Mouse (Mus musculus) Patski (cell line): Measurements from ENCODE around the gene Cemip. TPM values are rescaled to one million over a fixed set of nuclear protein-coding genes. Genes with fewer than 3 reads are reported as not detected.
"Not testable (repeated sequence)": the region's sequence is repeated elsewhere in the genome, so short reads cannot be mapped to it uniquely, and the experiment has no call there.

Experiments
- ATAC-seq: fragments of 100-300 bp; one replicate; pipeline ENCODE4 v1.8.0; 2021
- CTCF ChIA-PET: fragments of 350-600 bp; sonication (Branson Sonifier 250); formaldehyde crosslinking; loops from one replicate; lab custom pipeline; 2022; ENCODE audit warnings: inconsistent platforms; lab: Charles Lee
- POLR2A ChIA-PET: fragments of 350-600 bp; sonication (Branson Sonifier 250); formaldehyde crosslinking; loops from one replicate; lab custom pipeline; 2022; ENCODE audit warnings: antibody characterized with exemption, inconsistent platforms; lab: Charles Lee
- DNase-seq: peaks from one replicate; pipeline ENCODE4 v3.0.0-alpha.2; 2011; ENCODE audit warnings: low read depth, low spot score
- H3K27me3 ChIP-seq: fragments of 371-371 bp; one replicate; pipeline ENCODE4 v1.5.1; 2021
- CTCF ChIP-seq: fragments of 100-300 bp; IDR thresholded peaks from one replicate; pipeline ENCODE4 v1.5.1; 2021
- in situ Hi-C: fragments of 300-500 bp; cut with MboI; formaldehyde crosslinking; loops from 3 replicates; pipeline ENCODE4 v1.11.1; 2018; ENCODE audit warnings: low pct_unique_long_range_greater_than_20kb, mixed read lengths
- polyA plus RNA-seq: library from polyadenylated mRNA; unstranded; gene quantifications from one replicate; pipeline ENCODE4 v1.2.3, GENCODE M21; 2021

Cemip gene
- 52.6 TPM for polyA plus RNA-seq

- no peaks in the 10 kb centered on the region for H3K27me3 ChIP-seq
- in situ Hi-C loops = loop anchor here (5.0 to 10.0 kb wide), 3 partner anchors 191 to 349 kb away; no protein-coding TSS in a partner anchor
- ChIA-PET CTCF (interaction anchor here (0.9 to 8.8 kb wide), 17 partner anchors 10 to 336 kb away, joined by 3 to 184 read pairs (median 3); no protein-coding TSS in a partner anchor), POLR2A (interaction anchor here (0.6 to 2.0 kb wide), 6 partner anchors 28 to 246 kb away, joined by 3 to 4 read pairs (median 4); partner anchors contain the start of gene Abhd17c)
- peak; percentile 100 for TF ChIP-seq CTCF
- ATAC-seq = peak; percentile 82
- no peak for DNase-seq
These were observed at the start of gene Cemip for GRCm38 (mm10) chr7:84086039-84086829. Gene Cemip (minus strand): TSS chr7:84086502.

- ChIA-PET CTCF (interaction anchor here (1.1 to 1.9 kb wide), 3 partner anchors 14 to 18 kb away, joined by 3 to 8 read pairs (median 3); no protein-coding TSS in a partner anchor), POLR2A (no interaction called here)
- H3K27me3 ChIP-seq = no peaks in the 10 kb centered on the region
- in situ Hi-C loops = no loop called here
- ATAC-seq (no peak), DNase-seq (no peak)
- TF ChIP-seq CTCF = no peak
These were observed 46.4 kb upstream of the Cemip start for GRCm38 (mm10) chr7:84132704-84133103.

DNA sequence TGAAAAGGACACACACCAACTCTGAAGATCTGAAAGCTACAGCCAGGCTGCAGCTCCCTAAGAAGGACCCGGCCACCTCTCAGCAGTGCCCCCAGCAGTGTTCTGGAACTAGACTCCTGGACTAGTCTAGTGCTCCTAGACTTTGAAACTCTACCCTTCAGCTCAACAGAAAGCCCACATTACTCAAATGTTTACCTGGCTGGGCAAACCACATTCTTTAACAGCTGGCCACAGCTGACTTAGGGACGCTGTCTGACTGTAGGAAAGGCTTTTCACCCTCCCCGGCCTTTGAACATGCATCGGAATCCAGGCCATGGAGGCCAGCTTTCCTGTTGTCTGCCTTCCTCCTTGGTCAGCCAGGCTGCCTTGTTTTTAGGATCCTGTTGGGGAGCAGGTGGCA lies 45.4 kb upstream of the Cemip start:
- ATAC-seq (no peak), DNase-seq (no peak)
- CTCF ChIA-PET = interaction anchor here (0.8 to 1.4 kb wide), 4 partner anchors 11 to 144 kb away, joined by 3 to 4 read pairs (median 3); no protein-coding TSS in a partner anchor
- in situ Hi-C loops = no loop called here
- TF ChIP-seq CTCF = no peak
- POLR2A ChIA-PET = no interaction called here
- H3K27me3 ChIP-seq = no peaks in the 10 kb centered on the region

- ChIA-PET CTCF (interaction anchor here (1.0 to 1.9 kb wide), 10 partner anchors 9 to 145 kb away, joined by 3 to 6 read pairs (median 4); no protein-coding TSS in a partner anchor), POLR2A (interaction anchor here (1.2 kb wide), 1 partner anchor 22 kb away, joined by 3 read pairs; no protein-coding TSS in a partner anchor)
- no peaks in the 10 kb centered on the region for H3K27me3 ChIP-seq
- ATAC-seq (peak; percentile 98), DNase-seq (peak; percentile 56)
- in situ Hi-C loops = no loop called here
- no peak for TF ChIP-seq CTCF
These were observed 42.4 kb upstream of the Cemip start for GRCm38 (mm10) chr7:84128661-84129060.

DNA sequence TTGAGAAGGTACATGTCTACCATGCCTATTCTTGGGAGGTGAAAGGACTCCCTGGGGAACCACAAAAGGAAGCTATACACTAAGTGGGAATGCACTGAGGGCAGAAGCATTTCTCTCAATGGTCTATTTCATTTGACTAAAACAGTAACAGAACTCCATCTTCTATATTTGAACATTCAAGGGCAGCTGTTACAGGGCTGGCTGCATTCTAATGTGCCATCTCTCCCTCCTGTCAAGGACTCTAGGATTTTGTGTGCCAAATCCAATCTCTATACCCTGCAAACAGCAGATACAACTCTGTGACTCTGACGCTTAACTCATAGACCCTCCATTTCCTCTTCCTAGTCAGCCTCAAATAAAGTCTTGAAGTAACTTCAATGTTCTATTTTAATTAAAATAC lies 39.4 kb upstream of the Cemip start:
- no peak for DNase-seq
- ChIA-PET POLR2A (no interaction called here), CTCF (interaction anchor here (1.0 to 1.6 kb wide), 3 partner anchors 11 to 19 kb away, joined by 3 to 4 read pairs (median 4); no protein-coding TSS in a partner anchor)
- H3K27me3 ChIP-seq = no peaks in the 10 kb centered on the region
- no peak for TF ChIP-seq CTCF
- in situ Hi-C loops = no loop called here
- no peak for ATAC-seq

- DNase-seq, ATAC-seq, in situ Hi-C loops, H3K27me3 ChIP-seq: not testable (repeated sequence)
- POLR2A ChIA-PET = interaction anchor here (1.3 kb wide), 2 partner anchors 11 to 21 kb away, joined by 3 read pairs; no protein-coding TSS in a partner anchor
- CTCF ChIA-PET = interaction anchor here (0.8 to 1.7 kb wide), 3 partner anchors 10 to 149 kb away, joined by 3 read pairs; no protein-coding TSS in a partner anchor
These were observed 37.3 kb upstream of the Cemip start for GRCm38 (mm10) chr7:84123651-84124050.

DNA sequence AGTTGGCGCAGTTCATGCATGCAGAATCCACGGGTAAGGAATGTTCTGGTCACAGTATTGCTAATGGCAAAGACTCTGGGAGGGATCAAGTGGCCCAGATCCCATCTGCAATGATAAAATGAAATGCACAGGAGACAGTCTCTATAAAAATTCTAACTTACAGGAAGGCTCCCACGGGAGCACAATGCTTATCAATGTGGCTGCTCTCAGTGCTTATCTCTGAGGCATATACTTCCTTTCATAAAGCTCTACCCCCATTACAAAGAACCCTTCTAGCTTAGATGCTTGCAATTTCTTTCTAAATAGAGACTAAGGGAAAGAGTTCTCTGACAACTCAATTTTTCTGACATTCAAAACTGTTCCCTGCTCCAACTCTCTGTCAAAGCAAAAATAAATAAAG lies 35.5 kb upstream of the Cemip start:
- no peak for DNase-seq
- in situ Hi-C loops = no loop called here
- TF ChIP-seq CTCF = no peak
- ATAC-seq = no peak
- ChIA-PET POLR2A (no interaction called here), CTCF (no interaction called here)
- H3K27me3 ChIP-seq = no peaks in the 10 kb centered on the region

- in situ Hi-C loops = no loop called here
- H3K27me3 ChIP-seq = no peaks in the 10 kb centered on the region
- DNase-seq (no peak), ATAC-seq (no peak)
- POLR2A ChIA-PET = interaction anchor here (1.2 kb wide), 1 partner anchor 14 kb away, joined by 4 read pairs; no protein-coding TSS in a partner anchor
- CTCF ChIA-PET = interaction anchor here (1.2 to 1.7 kb wide), 4 partner anchors 9 to 153 kb away, joined by 3 to 5 read pairs (median 4); no protein-coding TSS in a partner anchor
- no peak for TF ChIP-seq CTCF
These were observed 33.9 kb upstream of the Cemip start for GRCm38 (mm10) chr7:84120142-84120760.

- TF ChIP-seq CTCF = no peak
- POLR2A ChIA-PET = interaction anchor here (1.2 kb wide), 1 partner anchor 14 kb away, joined by 4 read pairs; no protein-coding TSS in a partner anchor
These were observed 33.2 kb upstream of the Cemip start for GRCm38 (mm10) chr7:84119216-84120105.

More at GRCm38 (mm10) chr7:84119216-84120105, 33.2 kb upstream of the Cemip start:
- in situ Hi-C loops = no loop called here
- ATAC-seq (no peak), DNase-seq (no peak)
- CTCF ChIA-PET = interaction anchor here (1.2 to 1.7 kb wide), 4 partner anchors 9 to 153 kb away, joined by 3 to 5 read pairs (median 4); no protein-coding TSS in a partner anchor
- H3K27me3 ChIP-seq = no peaks in the 10 kb centered on the region
